Mouse (Mus musculus) heart, adult 2 months (tissue): ENCODE data around the gene Pde4c.

Source experiments
- CTCF ChIP-seq: fragments of 200-600 bp; IDR thresholded peaks from 2 replicates; pipeline ENCODE4 v1.8.1; 2022; ENCODE audit warnings: antibody characterized with exemption, mild to moderate bottlenecking, moderate library complexity
- EP300 ChIP-seq: fragments of 200-500 bp; IDR thresholded peaks from 2 replicates; pipeline ENCODE4 v1.6.1; 2011; ENCODE audit warnings: low read depth, low read length, control low read depth; ENCODE audit not compliant: insufficient read depth
- POLR2A ChIP-seq: fragments of 200-500 bp; IDR thresholded peaks from 2 replicates; pipeline ENCODE4 v1.6.1; 2011; ENCODE audit warnings: mild to moderate bottlenecking, low read depth, low read length, control low read depth; ENCODE audit not compliant: insufficient read depth

DNA sequence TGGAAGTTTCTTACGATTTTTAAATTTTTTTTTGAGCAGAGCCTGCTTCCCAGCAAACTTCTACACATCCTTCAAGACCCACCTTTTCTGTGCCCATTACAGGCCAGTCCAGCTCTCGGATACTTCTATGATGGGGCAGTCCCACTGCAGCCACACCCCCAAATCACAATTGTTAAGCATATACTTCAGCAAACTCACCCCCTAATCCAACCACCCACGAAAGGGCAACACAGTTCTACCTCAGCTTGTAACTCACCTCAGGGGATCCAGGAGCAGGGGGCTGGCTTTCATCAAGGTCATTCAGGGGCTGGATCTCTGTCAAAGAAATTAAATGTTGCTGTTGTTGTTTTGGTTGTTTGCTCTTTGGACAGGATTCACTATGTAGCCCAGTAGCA is 63.5 kb downstream of the Pde4c start:
- TF ChIP-seq CTCF = no peak
- TF ChIP-seq POLR2A = no peak
- no peak for TF ChIP-seq EP300
